Mouse (Mus musculus): Measurements from ENCODE around the gene Letmd1. TPM values are rescaled to one million over a fixed set of nuclear protein-coding genes. Genes with fewer than 3 reads are reported as not detected.

The Letmd1 gene
- 10.5 and 11.1 TPM in 2 replicates for polyA plus RNA-seq (2015; fragmentation: Nextera tagmentation; extraction: Ambion mirVana)

DNA sequence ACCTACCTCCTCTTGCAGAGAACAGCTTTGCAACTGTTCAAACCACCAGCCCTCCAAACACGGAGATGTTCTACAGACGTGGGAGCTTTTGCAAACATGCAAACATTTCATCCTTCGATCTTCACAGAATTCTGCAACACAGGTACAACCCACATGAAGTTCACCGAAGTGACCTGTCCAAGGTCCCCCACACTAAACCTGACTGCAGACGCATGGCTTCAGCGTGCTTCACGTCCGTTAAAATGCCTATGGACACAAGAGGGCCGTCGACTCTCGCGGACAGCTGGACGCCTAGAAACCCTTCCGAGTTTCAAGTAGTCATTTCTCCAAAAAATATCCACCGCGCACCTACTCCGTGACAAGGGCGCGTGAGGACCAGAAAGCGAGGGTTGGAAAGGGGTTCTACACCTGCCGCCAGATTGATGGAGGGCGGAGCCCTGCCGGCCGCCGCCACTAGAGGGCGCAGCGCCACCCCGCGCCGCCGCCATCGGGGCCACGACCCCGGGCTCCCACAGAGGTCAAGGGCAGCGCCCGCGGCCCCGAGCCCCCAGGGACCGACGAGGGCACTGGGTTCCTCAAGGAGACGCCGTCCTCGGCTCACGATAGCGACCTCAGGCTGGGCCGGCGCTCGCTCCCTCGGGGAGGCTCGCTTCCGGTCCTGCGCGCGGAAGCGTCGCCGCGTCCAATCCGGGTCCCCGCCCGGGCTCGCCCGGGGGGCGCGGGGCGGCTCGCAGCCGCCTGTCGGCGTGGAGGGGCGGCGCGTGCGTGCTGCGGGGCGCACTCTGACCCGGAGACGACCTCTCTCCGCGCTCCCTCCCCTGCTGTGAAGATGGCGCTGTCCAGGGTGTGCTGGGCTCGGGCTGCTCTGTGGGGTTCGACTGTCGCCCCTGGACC is at the start of gene Letmd1:
Gene Letmd1 (plus strand): TSS at position 729 of the 894 bp plus-strand sequence.

DNA sequence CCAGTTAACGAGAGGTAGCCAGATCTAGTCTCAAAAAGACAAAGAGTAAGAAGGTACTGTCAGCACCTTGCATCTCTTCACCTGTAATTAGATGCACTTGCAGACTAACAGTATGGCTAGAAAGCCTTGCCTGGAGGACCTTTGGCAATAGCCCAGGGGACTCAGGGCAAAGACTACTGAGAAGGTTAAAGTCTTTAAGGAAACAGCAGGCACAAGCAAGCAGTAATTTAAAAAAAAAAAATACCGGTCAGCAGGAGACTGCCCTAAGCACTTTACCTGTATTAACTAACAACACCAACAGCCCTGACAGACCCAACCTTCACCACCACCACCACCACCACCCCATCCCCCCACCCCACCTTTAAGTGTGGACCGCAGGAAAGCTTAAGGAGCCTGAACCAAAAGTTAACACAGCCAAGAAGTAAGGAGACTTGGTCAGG is 47.0 kb upstream of the Letmd1 start, which contains the start of gene Gm5475:
Gene Gm5475 (plus strand): TSS at position 390 of the 440 bp plus-strand sequence.

DNA sequence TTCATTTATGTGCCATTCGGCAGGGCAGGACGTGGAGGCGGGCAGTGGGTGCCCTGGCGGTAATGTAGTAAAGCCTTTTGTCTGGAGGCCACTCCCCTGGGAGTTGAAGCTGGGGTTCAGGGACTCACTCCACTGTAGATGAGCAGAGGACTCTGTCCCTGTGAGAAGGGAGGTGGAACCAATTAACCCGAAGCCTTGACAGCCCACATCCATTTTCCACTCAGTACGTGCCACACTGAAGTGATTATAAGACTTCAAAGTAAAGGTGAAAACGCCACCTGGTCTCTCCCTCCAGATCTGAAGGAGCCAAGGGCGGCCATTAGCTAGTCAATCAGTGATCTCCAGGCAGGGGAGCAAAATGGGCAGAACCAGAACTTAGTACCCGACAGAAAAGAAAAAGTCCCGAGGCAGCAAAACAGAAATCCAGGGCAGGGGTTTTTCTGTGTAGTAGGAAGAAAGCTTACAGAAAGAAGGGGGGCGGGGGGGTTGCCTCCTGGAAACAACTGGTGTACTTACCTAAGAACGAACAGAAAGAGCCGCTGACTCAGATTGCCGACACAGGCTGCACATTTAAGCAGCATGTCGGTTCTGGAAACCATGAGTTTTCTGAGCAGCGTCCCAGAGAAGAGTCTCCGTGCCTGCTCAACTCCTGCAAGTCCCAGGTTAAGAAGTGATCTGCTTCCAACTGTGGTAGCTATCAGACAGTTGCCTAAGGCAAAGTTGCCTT is 44.3 kb upstream of the Letmd1 start, which contains the start of gene Slc11a2:
Gene Slc11a2 (minus strand): TSS at position 677 of the 727 bp plus-strand sequence.

DNA sequence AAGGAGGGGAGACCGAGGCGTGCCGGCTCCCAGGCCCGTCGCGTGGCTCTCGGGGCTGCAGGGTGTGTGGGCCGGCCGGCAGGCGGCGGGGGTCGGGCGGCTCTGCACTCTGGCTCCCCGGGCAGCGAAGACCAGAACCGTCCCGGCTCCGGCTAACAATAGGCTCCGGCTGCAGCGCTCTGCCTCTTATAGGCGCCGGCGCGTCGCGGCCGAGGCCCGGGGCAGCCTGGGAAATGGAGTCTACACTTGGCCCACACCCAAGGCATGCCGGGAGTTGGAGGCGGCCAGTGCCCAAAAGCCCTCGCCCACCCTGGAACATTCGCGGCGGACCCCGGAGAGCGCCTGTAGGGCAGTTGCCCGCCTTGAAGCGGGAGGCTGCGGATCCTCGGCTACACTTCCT is 26.3 kb downstream of the Letmd1 start, which contains the start of gene Csrnp2:
Gene Csrnp2 (minus strand): TSS at position 387 of the 400 bp plus-strand sequence.

Other genes with a start within 250 kb of the Letmd1 start
- gene Atf1, start 241.2 kb upstream of the Letmd1 start, polyA plus RNA-seq (2015; fragmentation: Nextera tagmentation; extraction: Ambion mirVana) = 60.8 and 61.5 TPM in 2 replicates
- gene Tmprss12, start 188.2 kb upstream of the Letmd1 start, polyA plus RNA-seq (2015; fragmentation: Nextera tagmentation; extraction: Ambion mirVana) = not detected in 2 replicates
- gene Mettl7a1, start 164.9 kb upstream of the Letmd1 start, polyA plus RNA-seq (2015; fragmentation: Nextera tagmentation; extraction: Ambion mirVana) = 6.5 and 7.0 TPM in 2 replicates
- gene Mettl7a3, start 134.1 kb upstream of the Letmd1 start, polyA plus RNA-seq (2015; fragmentation: Nextera tagmentation; extraction: Ambion mirVana) = 0.07 TPM in 1 of 2 replicates, not detected in the other
- 0.11 TPM in 1 of 2 replicates, not detected in the other for gene Methig1, start 115.9 kb upstream of the Letmd1 start, polyA plus RNA-seq (2015; fragmentation: Nextera tagmentation; extraction: Ambion mirVana)
- not detected in 2 replicates for gene Mettl7a2, start 115.8 kb upstream of the Letmd1 start, polyA plus RNA-seq (2015; fragmentation: Nextera tagmentation; extraction: Ambion mirVana)
- gene Higd1c, start 104.5 kb upstream of the Letmd1 start, polyA plus RNA-seq (2015; fragmentation: Nextera tagmentation; extraction: Ambion mirVana) = not detected in 2 replicates
- gene Gm5475, start 46.9 kb upstream of the Letmd1 start, polyA plus RNA-seq (2015; fragmentation: Nextera tagmentation; extraction: Ambion mirVana) = 0.07 TPM in 1 of 2 replicates, not detected in the other
- gene Slc11a2, start 44.0 kb upstream of the Letmd1 start, polyA plus RNA-seq (2015; fragmentation: Nextera tagmentation; extraction: Ambion mirVana) = 35.7 and 43.1 TPM in 2 replicates
- 1.6 and 1.7 TPM in 2 replicates for gene Csrnp2, start 26.5 kb downstream of the Letmd1 start, polyA plus RNA-seq (2015; fragmentation: Nextera tagmentation; extraction: Ambion mirVana)
- 8.3 and 9.8 TPM in 2 replicates for gene Tfcp2, start 83.0 kb downstream of the Letmd1 start, polyA plus RNA-seq (2015; fragmentation: Nextera tagmentation; extraction: Ambion mirVana)
- gene Pou6f1, start 131.0 kb downstream of the Letmd1 start, polyA plus RNA-seq (2015; fragmentation: Nextera tagmentation; extraction: Ambion mirVana) = 2.7 and 3.5 TPM in 2 replicates
- 239 and 249 TPM in 2 replicates for gene Dazap2, start 146.3 kb downstream of the Letmd1 start, polyA plus RNA-seq (2015; fragmentation: Nextera tagmentation; extraction: Ambion mirVana)
- gene Smagp, start 167.9 kb downstream of the Letmd1 start, polyA plus RNA-seq (2015; fragmentation: Nextera tagmentation; extraction: Ambion mirVana) = 9.4 and 13.4 TPM in 2 replicates
- 18.3 and 24.0 TPM in 2 replicates for gene Bin2, start 200.5 kb downstream of the Letmd1 start, polyA plus RNA-seq (2015; fragmentation: Nextera tagmentation; extraction: Ambion mirVana)
- 84.9 and 106 TPM in 2 replicates for gene Cela1, start 218.9 kb downstream of the Letmd1 start, polyA plus RNA-seq (2015; fragmentation: Nextera tagmentation; extraction: Ambion mirVana)

Measured in spleen, postnatal 0 days (tissue).